Mouse (Mus musculus) liver, postnatal 0 days (tissue): ENCODE results near the gene Emc10. TPM values are rescaled to one million over a fixed set of nuclear protein-coding genes. Genes with fewer than 3 reads are reported as not detected.

Experiments
- ATAC-seq: fragments of 200-750 bp; cut with Nextera tagmentation; 2 replicates; pipeline ENCODE4 v1.8.0; 2017; ENCODE audit warnings: mild to moderate bottlenecking, moderate library complexity
- DNase-seq: peaks from one replicate; pipeline ENCODE4 v3.0.0-alpha.2; 2016
- H3K27ac ChIP-seq: fragments of 300-500 bp; sonication (generic); 2 replicates; pipeline ENCODE4 v1.5.1; 2014; ENCODE audit warnings: antibody characterized with exemption, moderate library complexity, mild to moderate bottlenecking, low read depth
- H3K27me3 ChIP-seq: fragments of 300-500 bp; sonication (generic); 2 replicates; pipeline ENCODE4 v1.6.1; 2014; ENCODE audit warnings: low read length, control low read depth, mixed read lengths; ENCODE audit not compliant: insufficient read depth
- H3K36me3 ChIP-seq: fragments of 300-500 bp; sonication (generic); replicated peaks from 2 replicates; pipeline ENCODE4 v1.6.1; 2014; ENCODE audit warnings: mild to moderate bottlenecking, control low read depth, low read length, moderate library complexity, mixed read lengths; ENCODE audit not compliant: insufficient read depth
- H3K4me1 ChIP-seq: fragments of 300-500 bp; sonication (generic); 2 replicates; pipeline ENCODE4 v1.6.1; 2014; ENCODE audit warnings: antibody characterized with exemption, mild to moderate bottlenecking, control low read depth; ENCODE audit not compliant: insufficient read depth
- H3K4me2 ChIP-seq: fragments of 300-500 bp; sonication (generic); 2 replicates; pipeline ENCODE4 v1.6.1; 2014; ENCODE audit warnings: low read depth, mild to moderate bottlenecking, low read length, moderate library complexity, mixed read lengths
- H3K4me3 ChIP-seq: fragments of 300-500 bp; sonication (generic); 2 replicates; pipeline ENCODE4 v1.5.1; 2014; ENCODE audit warnings: low read depth, low read length
- H3K9ac ChIP-seq: fragments of 300-500 bp; sonication (generic); replicated peaks from 2 replicates; pipeline ENCODE4 v1.6.1; 2014; ENCODE audit warnings: mild to moderate bottlenecking, moderate library complexity
- H3K9me3 ChIP-seq: fragments of 300-500 bp; sonication (generic); 2 replicates; pipeline ENCODE4 v1.6.1; 2016; ENCODE audit warnings: mild to moderate bottlenecking, control low read depth, low read length, mixed read lengths
- CTCF ChIP-seq: sonication (generic); IDR thresholded peaks from 2 replicates; pipeline ENCODE4 v1.5.1; 2016; ENCODE audit warnings: antibody characterized with exemption, low read depth
- EP300 ChIP-seq: IDR thresholded peaks from 2 replicates; pipeline ENCODE4 v1.6.1; 2016; ENCODE audit warnings: antibody characterized with exemption, low read depth, mild to moderate bottlenecking
- WGBS: fragments of 180-500 bp; shearing (Covaris S2); extraction: QIAGEN DNeasy Blood & Tissue Kit; methylation state at CpG from one replicate; pipeline ENCODE4 v1.1.7; 2014; ENCODE audit not compliant: insufficient replicate concordance; 5-methylcytosine and 5-hydroxymethylcytosine counted together
- polyA plus RNA-seq: library from polyadenylated mRNA; unstranded; fragments of >200 nt; fragmentation: Nextera tagmentation; extraction: Ambion mirVana; gene quantifications from 2 replicates; pipeline ENCODE4 v1.2.1, GENCODE M21; 2015

Gene Emc10
- polyA plus RNA-seq, 1 experiment from 2014 or later = 32.4 TPM

DNA sequence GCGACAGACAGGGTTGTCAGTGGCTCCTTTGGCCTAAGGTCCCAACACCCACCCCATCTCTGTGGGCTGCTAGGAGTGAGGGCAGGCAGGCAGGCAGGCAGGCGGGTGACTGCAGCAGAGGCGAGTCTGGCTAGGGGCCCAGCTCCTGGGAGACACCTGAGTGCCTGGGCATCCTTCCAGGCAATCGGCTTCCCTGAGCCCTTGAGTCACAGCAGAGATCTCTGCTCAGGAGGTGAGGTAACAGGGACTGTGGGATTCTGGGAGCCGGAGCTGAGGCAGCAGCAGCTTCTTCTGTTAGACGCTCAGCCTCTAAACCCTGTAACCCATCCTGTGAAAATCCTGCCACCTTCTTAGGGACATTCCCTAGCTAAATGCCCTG lies 40.2 kb upstream of the Emc10 start:
- ATAC-seq = no peak
- no peaks in the 10 kb centered on the region for H3K27me3 ChIP-seq
- no peak overlapping the region for H3K4me2 ChIP-seq
- TF ChIP-seq CTCF (no peak), EP300 (no peak)
- H3K27ac ChIP-seq = no peak overlapping the region
- no peak overlapping the region for H3K4me3 ChIP-seq
- DNase-seq = no peak
- H3K9ac ChIP-seq = no peak overlapping the region
- H3K36me3 ChIP-seq = peaks cover 58% of the 10 kb centered on the region
- 85% methylated on average over 6 of the region's 6 CpGs for WGBS
- H3K4me1 ChIP-seq = no peaks in the 10 kb centered on the region
- H3K9me3 ChIP-seq = no peaks in the 10 kb centered on the region

DNA sequence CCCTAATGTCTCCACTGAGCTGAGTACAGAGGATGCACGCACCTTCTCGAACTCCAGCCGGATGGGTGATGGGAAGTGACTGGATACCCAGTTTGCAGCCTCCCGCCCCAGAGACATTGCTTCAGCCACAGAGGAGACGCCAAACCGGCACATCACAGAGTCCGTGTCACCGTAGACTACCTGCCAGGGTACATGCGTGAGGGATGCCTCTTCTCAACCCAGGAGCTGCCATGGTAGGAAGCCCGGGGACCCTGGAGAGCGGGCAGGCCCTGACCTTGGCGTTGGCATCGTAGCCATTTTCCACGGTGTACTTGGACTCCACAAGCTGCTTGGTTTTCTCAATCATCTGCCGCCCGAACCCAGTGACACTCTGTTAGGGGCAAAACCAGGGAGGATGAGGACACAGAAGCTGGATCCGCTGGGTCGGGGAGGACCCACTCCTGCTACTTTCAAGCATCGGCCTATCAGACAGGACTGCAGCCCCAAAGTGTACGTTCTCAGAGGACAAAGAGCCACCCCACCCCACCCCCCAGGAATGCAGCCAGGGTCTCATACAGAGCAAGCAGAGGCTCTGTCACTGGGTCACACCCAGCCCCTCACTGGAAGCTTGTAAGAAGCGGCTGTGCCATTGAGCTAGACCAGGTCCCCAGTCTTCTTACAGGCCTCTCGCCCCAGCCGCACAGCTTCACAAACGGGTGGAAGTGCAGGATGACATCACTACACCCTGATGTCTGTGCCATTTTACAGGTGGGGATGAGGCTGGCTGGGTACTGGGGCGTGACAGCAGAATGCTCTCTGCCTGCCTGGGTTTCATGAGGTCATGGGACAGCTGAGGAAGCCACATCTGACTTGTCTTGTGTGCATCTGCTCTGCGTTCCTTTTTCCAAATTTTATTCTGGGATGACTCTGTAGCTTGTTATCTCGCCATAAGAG lies 39.6 kb upstream of the Emc10 start:
- no peaks in the 10 kb centered on the region for H3K27me3 ChIP-seq
- TF ChIP-seq CTCF = no peak
- no peak for TF ChIP-seq EP300
- H3K9ac ChIP-seq = no peak overlapping the region
- peaks cover 52% of the 10 kb centered on the region for H3K36me3 ChIP-seq
- no peak for DNase-seq
- 84% methylated on average over 27 of the region's 27 CpGs for WGBS
- H3K4me2 ChIP-seq = no peak overlapping the region
- ATAC-seq = no peak
- H3K4me1 ChIP-seq = no peaks in the 10 kb centered on the region
- no peaks in the 10 kb centered on the region for H3K9me3 ChIP-seq
- H3K4me3 ChIP-seq = no peak overlapping the region
- no peak overlapping the region for H3K27ac ChIP-seq

- 86% methylated on average over 19 of the region's 19 CpGs for WGBS
Measured at GRCm38 (mm10) chr7:44534656-44535441, 38.5 kb upstream of the Emc10 start.

DNA sequence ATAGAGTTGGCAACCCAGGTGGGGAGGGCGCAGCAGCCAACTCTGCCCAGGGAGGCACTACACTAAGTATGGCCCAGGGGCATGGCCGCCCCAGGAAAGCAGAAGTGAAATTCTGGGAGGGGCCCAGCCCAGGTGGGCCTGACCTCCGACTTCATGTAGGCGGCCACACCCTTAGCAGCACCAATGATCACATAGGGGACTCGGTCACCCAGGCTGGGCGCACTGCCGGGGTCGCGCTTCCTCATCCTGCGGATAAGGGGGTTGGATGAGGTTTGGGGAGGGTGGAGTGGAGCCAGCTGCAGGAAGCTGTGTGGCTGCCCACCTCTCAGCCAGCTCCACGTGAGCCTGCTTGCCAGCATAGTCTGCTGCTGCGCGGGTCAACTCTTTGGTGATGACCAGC lies 37.9 kb upstream of the Emc10 start:
- 71% methylated on average over 13 of the region's 13 CpGs for WGBS
- H3K4me3 ChIP-seq = no peak overlapping the region
- ATAC-seq = peak; percentile 62
- no peak overlapping the region for H3K4me2 ChIP-seq
- no peaks in the 10 kb centered on the region for H3K4me1 ChIP-seq
- no peak for TF ChIP-seq CTCF
- TF ChIP-seq EP300 = no peak
- peaks cover 36% of the 10 kb centered on the region for H3K36me3 ChIP-seq
- peak overlapping the region; percentile 58 for H3K27ac ChIP-seq
- no peak overlapping the region for H3K9ac ChIP-seq
- H3K27me3 ChIP-seq = no peaks in the 10 kb centered on the region
- DNase-seq = peak; percentile 67
- H3K9me3 ChIP-seq = no peaks in the 10 kb centered on the region

More at GRCm38 (mm10) chr7:44534656-44535441, 38.5 kb upstream of the Emc10 start:
- Histone ChIP-seq H3K4me3 (no peak overlapping the region), H3K4me1 (no peaks in the 10 kb centered on the region), H3K4me2 (no peak overlapping the region), H3K9ac (no peak overlapping the region), H3K27me3 (no peaks in the 10 kb centered on the region), H3K27ac (peak overlapping the region; percentile 57; the same call in 1 of the 2 replicates), H3K9me3 (no peaks in the 10 kb centered on the region), H3K36me3 (peaks cover 41% of the 10 kb centered on the region)
- TF ChIP-seq CTCF (peak; percentile 46; the same call in 1 of the 2 replicates), EP300 (no peak)
- ATAC-seq (no peak), DNase-seq (no peak)

GRCm38 (mm10) chr7:44533746-44534045 lies 37.4 kb upstream of the Emc10 start:
- 89% methylated on average over 12 of the region's 12 CpGs for WGBS
- DNase-seq = no peak
- H3K36me3 ChIP-seq = peaks cover 34% of the 10 kb centered on the region
- H3K4me1 ChIP-seq = no peaks in the 10 kb centered on the region
- TF ChIP-seq EP300 (no peak), CTCF (no peak)
- ATAC-seq = no peak
- 0 out of 2 replicates have a peak, but pooled peaks cover 2% of the 10 kb centered on the region for H3K27me3 ChIP-seq
- peak overlapping the region; percentile 58 for H3K27ac ChIP-seq
- H3K9me3 ChIP-seq = no peaks in the 10 kb centered on the region
- no peak overlapping the region for H3K4me2 ChIP-seq
- no peak overlapping the region for H3K9ac ChIP-seq
- no peak overlapping the region for H3K4me3 ChIP-seq
